Mouse (Mus musculus) liver, adult 2 months (tissue): ENCODE results near the gene Gabarapl1.

Experiments
- CTCF ChIP-seq: fragments of 200-500 bp; IDR thresholded peaks from 2 replicates; pipeline ENCODE4 v1.5.1; 2011; ENCODE audit warnings: low read depth, low read length, control low read depth
- POLR2A ChIP-seq: fragments of 200-500 bp; IDR thresholded peaks from 2 replicates; pipeline ENCODE4 v1.6.1; 2011; ENCODE audit warnings: low read length, control low read depth; ENCODE audit not compliant: insufficient read depth; ENCODE audit errors: extremely low read depth

DNA sequence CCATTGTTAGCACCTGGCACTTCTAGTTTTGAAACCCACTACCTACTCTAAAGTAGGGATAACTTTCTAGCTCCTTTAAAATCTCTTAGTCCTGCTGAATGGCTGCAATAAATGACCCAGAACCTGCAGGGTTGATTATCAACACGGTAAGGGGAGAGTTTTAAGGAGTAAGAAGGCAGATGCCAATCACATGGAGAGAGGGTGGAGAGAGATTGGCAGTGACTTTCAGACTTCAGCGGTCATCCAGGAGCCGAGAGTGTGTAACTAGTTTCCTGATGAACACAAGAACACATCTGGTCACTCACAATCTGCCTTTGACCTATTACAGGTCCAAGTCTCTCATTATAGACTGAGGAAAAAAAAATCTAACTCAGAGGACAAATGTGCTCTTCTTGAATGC, 20.6 kb upstream of the Gabarapl1 start, which contains the start of gene Tmem52b:
- TF ChIP-seq CTCF (no peak), POLR2A (no peak)
